Mouse (Mus musculus) CD4-positive, CD25-positive, alpha-beta regulatory T cell, adult 2 months (primary cell): ENCODE measurements around the gene Chmp2b.
A peak's percentile ranks its signal among the peaks of the same experiment; 100 is the strongest.

Experiments
- DNase-seq: peaks from one replicate; pipeline ENCODE4 v3.0.0-alpha.2; 2012; ENCODE audit warnings: low read depth, low spot score

Gene Chmp2b

DNA sequence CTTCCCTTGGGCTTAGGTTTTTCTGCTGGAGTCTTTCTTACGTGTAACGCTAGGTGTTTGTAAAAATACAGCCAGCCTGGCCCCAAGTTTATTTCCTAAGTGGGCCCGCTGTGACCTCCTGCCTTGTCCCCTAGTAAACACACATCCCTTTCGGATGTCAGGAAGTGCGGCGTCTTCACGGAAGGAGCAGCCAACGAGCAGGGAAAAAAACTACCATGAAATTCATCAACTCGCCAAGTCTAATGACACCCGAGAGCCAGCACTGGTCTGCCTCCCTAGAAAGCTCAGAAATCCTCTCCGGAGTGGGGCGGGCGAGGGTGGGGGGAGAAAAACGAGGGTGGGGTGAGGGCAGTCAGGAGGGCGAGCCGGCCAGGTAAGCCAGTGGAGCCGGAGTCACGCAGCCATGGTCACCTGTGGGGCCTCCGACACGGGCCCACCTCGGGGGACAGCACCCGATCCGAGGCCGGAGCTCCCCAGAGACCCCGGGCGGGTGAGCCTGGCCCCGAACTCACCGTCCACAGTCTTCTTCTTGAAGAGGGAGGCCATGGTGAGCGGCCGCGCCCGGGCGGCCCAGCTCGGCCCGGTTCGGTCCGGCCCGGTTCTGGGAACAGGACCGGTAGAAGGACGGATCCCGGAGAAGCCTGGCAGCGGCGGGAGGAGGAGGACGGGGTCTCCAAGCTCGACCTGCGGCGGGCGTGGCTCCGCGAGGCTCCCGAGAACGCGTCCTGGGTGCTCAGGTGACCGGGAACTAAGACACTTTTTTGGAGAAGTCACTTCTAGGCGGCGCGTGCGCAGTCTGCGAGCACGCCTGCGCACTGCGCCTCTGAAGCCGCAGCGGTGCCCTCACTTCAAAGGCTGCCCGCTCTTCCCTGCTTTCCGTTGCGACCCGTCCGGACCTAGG is at the start of gene Chmp2b:
TSS of gene Chmp2b (minus strand) at position 764 of the 901 bp plus-strand sequence.
- DNase-seq: peak; percentile 91

DNA sequence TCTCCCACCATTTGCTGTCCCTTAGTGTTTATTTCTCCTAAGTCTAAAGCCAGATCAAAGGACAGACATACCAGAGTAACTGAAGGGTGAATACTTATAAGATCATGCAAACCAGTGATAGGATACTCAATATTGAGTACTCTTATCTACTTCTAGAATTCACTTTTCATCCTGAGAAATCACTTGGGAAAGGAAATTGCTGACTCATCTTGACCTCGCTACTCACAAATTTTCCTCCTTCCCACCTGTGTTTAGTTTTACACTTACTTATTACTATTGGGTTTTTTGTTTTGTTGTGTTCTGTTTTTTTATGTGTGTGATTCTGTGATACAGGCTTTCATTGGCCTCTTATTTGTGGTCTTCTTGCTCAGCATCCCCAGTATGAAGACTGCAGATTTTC is 49.2 kb upstream of the Chmp2b start:
- no peak for DNase-seq

DNA sequence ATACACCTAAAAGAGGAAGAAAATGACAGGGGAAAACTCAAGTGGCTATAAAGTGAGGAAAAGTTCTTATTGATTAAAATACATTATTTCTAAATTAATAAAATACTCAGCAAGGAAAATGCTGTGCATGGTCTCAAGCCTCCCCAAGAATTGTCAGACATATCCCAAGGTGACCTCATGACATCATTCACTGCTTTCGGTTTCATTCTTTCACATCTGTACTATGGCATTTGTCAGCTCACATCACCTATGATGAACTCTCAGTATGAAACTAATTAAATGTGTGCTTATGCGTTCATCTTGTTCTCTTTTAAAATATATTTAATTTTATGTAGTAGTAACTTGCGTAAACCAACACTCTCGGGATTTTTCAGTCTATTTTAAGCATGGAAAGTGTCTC is 38.3 kb upstream of the Chmp2b start:
- no peak for DNase-seq

DNA sequence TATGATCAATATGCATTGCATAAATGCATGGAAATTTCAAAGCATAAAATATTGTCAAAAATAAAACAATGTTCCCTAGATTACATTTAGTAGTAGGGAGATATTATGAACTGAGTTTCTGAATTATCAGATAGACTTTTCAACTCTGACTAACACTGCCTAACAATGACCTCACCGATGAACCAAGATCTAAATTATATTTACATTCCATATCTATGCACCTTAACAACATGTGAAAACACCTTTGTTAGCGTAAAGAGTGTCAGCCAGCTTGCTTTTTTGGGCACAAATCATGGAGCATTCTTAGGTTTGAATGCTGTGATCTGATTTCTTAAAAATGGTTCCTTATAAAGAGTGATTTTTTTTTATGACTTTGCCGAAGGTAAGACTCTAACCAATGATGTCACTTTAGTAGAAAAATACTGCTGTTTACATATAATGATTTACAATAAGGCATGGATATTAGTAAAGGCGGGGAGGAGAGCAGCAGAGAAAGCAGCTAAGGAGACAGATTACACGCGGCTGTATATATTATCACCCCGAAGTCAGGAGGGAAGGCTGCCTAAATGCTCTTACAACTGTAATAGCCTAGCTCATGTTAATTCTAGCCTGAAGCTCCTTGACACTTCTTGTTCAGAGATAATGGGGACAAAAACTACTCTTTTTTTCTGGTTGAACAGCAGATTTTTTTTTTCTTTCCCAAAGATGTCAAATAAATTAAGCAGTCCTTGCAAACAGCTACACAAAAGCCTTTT is 23.8 kb upstream of the Chmp2b start:
- DNase-seq: no peak

DNA sequence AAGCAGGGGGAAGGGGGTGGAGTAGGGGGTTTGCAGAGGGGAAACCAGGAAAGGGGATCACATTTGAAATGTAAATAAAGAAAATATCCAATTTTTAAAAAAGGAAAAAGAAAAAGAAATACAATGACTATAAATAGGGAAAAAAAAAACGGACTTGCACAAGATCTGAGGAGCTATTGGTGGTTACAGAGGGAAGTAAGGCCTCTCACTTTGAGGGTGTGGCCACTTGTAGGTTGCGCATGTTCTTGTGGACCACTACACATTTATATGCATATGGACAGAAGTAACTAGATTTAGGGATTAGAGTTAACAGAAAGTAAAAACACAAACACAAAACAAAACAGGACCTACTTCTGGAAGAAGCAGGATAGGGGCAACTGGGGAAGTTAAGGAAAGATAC is 23.2 kb upstream of the Chmp2b start:
- DNase-seq: no peak

DNA sequence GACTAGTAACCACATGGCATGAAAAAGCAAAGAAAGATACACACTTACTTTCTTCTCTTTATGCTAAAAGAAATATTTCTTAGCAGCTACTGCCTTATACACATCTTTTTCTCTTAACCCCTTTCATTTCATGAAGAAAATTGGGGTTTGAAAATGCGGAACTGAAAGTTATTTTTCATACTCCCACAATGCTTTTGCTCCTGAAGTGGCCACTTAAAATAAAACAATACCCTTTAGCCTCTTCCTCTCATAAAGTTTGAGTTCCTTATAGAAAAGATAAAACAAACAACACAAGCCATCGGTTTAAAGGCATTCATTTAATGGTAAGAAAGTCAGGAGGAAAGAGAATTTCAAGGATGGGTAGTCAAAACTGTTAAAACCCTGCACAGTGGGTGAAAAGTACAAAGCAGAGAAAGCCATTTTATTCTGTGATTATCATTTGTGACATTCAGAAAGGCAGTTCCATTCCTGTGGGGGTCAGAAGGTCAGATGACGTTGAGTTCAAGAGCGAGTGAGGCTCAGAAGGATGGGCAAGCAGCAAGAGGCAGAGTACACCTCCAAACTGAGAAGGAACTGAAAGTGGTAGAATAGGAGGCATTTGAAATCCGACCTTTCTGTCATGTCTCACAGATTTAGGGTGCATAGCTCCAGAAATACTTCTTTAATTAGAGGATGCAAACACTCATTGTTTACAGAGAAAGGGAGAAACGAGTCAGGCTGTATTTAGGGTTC is 14.9 kb upstream of the Chmp2b start:
- DNase-seq: no peak

DNA sequence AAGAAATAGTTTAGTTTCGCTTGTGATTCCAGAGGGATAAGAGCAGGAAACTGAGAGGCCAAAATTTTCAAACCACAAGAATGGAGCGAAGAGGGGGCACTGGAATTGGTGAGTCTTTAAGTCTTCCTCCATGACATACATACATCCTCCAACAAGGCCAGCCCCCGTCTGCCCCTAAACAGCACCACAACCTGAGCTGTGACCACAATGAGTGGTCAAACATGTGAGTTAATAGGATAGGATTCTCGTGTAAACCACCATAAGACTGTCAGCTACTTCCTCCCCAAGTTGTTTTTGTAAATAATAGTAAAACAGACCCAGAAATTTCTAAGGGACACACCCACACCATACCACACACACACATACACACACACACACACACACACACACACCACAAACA is 6.3 kb upstream of the Chmp2b start:
- no peak for DNase-seq

DNA sequence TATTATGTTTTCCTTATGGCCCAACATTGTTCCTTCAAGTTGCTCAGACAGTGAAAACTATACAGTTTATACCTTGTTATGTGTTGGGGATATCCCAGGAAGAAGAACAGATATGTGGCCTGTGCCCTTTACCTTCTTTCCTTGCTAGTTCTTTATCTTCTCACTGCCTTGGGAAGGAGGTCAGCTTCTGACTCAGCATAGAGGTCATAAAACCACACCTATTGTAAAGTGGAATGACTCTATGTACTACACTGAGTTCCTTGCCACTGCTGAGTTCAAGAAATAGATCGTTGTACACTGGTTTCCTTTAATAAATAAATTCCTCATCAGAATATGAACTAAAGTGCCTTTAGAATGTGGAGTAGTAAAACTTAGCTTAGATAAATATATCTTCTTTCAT is 2.4 kb upstream of the Chmp2b start:
- no peak for DNase-seq

DNA sequence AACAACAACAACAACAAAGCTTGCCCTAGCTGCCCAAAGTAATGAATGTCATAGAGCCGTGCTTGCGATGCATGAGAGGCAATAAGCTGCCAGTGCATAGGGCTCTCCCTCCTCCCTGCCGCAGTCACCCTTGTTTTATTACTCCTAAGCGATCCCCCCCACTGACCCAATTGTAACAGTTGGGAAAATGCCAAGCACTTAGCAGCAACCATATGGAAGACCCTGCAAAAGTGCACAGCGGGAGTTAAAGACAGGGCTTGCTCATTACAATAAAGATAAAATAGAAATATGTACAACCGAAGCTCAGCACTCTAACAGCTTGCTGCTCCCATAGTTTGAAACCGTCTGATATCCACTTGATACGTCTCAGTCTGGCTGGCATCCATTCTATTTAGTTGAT is 1.8 kb upstream of the Chmp2b start:
- no peak for DNase-seq

DNA sequence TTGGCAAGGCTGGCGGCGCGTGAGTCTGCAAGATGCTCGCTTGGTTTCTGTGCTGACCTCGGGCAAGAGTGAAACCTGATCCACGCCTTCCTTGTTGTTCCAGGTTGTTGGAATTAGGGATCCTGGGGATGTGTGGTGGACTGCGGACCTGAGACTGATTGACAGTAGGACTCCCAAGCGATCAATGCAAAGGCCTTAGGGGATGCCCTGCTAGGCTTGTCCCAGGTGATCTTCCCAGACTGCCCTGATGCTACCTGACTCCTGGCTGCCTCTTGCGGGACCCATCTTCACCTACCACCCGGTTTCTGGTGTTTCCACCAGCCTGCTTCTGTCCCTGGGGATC is 309 bp upstream of the Chmp2b start:
- DNase-seq: no peak

DNA sequence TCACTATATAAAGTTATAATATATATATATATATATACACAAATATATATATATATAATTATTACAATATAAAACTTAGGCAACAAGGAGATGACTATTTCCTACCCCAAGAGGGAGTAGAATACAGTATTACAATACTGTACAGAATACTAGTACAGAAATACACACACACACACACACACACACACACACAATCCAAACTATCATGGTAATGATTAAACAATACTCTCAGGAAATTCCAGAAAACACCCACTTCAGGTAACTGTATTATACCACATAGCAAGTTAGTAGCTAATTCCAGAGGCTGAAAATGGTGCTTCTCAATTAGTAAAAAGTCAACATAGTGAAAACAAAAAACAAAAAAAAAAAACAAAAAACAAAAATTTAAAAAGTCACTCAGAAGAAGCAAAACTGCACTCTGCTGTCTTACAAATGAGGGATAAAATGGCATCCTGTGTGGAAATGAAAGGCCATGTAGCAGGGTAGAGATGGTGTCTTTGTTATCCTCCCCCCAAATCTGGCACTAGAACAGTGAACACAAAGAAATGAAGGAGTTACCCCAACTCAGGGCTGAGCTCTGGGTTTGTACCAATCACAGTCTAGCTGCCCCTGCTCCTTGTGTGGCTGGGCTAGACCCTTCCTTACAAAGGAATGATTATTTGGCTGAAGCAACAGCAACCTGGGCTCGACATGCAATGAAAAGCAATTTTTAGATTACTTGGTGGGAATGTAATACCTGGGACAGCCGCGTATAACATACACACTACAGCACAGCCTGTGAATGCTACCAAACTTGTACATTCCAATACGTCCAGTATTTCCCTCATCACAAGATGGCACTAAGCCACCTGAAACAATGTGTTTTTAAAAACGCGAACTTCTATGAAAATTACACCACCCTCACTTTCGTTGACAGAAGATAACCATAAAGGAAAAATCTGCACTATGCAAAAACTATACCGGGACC is 1.2 kb downstream of the Chmp2b start:
- DNase-seq: peak; percentile 22

DNA sequence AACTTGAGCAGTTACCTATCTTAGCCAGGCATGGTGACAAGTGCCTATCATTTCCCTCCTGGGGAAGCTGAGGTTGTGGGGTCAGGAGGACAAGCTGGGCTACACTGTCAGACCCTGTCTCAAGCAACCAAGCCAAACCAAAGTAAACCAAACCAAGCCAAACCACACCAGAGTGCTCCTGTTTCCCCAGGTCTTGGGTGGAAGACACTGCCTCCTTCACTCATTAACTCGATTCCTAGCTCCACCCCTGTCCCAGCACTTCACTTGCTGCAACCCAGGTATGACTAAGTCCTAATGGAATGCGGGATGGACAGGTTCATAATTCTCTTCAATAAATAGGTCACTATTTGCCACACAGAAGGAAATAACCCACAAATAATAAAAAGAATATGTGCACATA is 2.9 kb downstream of the Chmp2b start:
- DNase-seq: no peak

DNA sequence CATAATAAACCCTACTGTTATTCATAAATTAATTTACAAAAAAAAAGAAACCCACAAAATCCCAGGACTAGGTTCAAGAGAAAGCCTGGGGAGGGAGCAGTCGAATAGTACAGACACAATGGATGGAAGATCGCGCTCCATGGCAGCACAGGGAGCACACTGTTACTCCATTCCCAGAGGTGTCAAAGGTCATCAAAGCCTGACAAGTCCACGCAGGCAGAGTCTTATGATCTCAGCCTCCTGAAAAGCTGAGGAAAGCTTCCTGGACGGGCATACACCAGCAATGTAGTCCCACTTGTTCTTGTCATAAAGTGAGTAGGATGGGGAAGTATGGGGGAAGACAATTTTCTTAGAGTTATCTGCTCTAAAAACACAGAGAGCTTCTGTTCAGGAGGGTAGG is 5.2 kb downstream of the Chmp2b start:
- no peak for DNase-seq

DNA sequence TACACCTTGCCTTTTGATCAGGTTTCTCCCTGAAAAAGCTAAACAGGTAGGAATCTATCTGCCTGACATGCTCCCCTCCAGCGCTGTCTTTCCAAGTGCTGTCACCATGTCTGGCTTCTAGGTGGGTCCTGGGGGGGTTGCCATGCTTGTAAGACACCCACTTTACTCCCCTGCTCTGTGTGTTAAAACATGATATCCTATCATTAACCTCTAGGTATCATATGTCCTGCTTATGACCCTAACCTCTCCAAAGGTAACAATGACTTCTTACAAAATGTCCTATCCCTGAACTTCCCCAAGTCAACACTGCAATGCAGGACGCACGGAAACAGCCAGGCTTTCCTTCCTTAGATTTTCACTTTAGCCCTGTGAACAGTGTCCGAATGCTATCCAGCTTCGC is 8.3 kb downstream of the Chmp2b start:
- no peak for DNase-seq

DNA sequence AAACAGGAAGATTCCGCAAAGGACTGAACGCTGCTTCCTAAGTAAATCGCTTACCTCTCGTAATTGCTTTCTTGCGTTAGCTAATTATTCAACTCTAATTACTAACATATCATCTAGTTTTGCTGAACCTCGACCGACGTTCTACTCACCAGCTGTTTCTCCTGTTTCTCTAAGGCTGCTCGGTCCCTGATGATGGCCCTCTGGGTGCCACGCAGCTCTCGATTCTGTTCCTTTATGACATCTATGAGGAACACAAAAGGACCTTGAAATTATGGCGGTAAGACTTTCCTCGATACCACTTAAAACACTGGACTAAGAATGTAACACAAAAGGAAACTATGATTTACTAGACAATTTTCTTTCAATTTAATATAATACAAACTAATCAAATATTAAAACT is 11.7 kb downstream of the Chmp2b start:
- no peak for DNase-seq

DNA sequence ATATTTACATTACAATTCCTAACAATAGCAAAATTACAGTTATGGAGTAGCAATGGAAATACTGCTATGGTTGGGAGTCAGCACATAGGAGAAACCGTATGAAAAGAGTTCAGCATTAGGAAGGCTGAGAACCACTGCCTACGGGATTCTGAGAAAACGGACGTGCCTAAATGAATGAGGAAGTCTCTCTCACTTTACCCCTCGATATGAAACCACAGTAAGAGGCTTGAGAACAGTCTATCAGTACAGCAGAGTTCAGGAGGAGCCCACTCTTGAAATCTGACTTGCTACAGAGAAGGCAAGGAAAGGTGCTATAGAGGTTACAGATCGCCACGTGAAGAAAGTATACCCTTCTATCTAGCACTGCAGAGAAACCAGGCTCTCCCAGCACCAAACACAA is 13.6 kb downstream of the Chmp2b start:
- no peak for DNase-seq

DNA sequence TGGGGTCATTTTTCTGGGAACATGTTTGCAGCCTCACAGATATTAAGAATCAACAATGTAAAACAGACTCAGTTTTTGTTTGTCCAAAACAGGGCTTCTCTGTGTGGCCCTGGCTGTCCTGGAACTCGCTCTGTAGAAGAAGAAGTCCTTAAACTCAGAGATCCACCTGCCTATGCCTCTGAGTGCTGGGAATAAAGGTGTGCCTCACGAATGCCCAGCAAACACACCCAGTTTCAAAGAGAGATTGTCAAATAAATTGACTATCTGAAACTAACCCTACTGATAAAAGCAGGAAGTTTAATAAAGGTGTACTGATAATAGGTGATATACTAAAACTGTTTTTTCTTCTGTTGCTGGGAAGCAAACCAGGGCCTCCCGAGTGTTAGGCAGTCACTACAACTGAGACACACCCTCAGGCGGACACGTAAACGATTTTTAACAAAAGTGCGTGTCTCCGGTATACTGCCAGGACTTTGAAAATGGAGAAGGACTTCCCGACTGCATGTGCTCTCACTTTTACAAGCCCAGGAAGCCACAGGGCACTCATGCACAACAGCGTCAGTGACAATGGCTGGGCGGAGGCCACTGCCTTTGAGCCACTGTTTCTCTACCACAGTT is 18.7 kb downstream of the Chmp2b start:
- no peak for DNase-seq

DNA sequence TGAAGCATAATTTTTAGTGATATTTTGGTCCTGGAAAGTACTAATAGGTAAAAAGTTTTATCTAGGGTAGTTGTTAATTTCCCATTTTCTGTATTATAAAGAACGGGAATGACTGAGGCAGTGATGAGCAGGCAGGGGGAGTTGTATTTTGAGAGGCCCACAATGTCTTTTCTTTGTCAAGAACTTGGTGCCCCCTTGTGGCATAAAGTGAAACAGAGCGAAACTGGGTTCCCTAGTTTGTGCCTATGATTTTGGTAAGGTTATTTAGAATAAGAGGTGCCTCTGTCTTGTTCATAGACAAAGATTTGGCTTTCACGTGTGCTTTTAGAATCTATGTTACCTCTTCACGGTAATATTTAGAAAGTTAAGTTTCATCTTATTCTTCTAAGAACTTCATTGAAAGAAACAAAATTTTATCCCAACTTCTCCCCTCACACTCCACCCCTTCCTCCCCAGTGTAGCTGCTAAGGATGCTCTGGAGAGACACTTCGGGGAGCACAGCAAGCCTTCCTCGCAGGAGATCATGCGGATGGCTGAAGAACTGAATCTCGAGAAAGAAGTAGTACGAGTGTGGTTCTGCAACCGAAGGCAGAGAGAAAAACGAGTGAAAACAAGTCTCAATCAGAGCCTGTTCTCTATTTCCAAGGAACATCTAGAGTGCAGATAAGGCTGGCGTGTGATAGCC is 29.1 kb downstream of the Chmp2b start:
- peak; percentile 49 for DNase-seq

DNA sequence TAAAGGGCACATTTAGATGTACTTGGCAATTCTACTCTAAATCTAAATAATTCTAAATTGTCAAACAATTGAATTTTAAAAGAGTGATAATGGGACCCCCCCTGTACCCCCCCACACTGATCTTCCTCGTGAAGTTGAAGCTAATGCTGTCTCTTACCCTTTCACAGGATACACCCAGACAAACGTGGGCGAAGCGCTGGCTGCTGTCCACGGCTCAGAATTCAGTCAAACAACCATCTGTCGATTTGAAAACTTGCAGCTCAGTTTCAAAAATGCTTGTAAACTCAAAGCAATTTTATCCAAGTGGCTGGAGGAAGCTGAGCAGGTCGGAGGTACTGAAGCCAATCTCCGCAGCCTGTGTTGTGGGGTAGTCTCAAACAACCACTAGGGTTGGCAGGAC is 30.9 kb downstream of the Chmp2b start:
- DNase-seq: no peak

DNA sequence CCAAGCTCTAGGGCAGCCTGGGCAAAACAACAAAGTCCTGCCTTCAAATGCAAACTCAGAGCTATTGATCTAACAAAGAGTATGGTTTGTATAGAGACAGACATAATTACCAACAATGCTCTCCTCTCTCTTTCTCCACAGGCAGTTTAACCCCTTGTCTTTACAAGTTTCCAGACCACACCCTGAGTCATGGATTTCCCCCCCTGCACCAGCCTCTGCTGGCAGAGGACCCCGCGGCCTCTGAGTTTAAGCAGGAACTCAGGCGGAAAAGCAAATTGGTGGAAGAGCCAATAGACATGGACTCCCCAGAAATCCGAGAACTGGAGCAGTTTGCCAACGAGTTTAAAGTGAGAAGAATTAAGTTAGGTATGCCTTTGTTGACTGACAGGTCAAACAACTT is 32.9 kb downstream of the Chmp2b start:
- DNase-seq: no peak
